Mouse (Mus musculus): Measurements from ENCODE around the gene Urod. TPM values are rescaled to one million over a fixed set of nuclear protein-coding genes. Genes with fewer than 3 reads are reported as not detected.

Urod gene
- 10 to 100 TPM; 62.0 to 68.1 (median 64.8) TPM for total RNA-seq (2022)

- peak; percentile 93 to 94 for DNase-seq (ENCODE audit: low spot score in 2 of 2)
Measured at GRCm38 (mm10) chr4:116993672-116994621, at the start of gene Urod. TSS of gene Urod (minus strand) at chr4:116994413.

GRCm38 (mm10) chr4:117041283-117041721, 47.1 kb upstream of the Urod start:
- no peak for DNase-seq (ENCODE audit: low spot score in 2 of 2)

- no peak for DNase-seq (ENCODE audit: low spot score in 2 of 2)
Measured at GRCm38 (mm10) chr4:117040791-117041190, 46.6 kb upstream of the Urod start.

GRCm38 (mm10) chr4:117039925-117040687, 45.9 kb upstream of the Urod start:
- DNase-seq (ENCODE audit: low spot score in 2 of 2) = peak; percentile 69 to 83

GRCm38 (mm10) chr4:117031105-117031504, 36.9 kb upstream of the Urod start:
- DNase-seq (ENCODE audit: low spot score in 2 of 2) = no peak

- no peak for DNase-seq (ENCODE audit: low spot score in 2 of 2)
Measured at GRCm38 (mm10) chr4:117023469-117023868, 29.3 kb upstream of the Urod start.

- DNase-seq (ENCODE audit: low spot score in 2 of 2) = peak; percentile 83 to 87
Measured at GRCm38 (mm10) chr4:117019206-117020134, 25.3 kb upstream of the Urod start, which contains the start of gene Eif2b3. TSS of gene Eif2b3 (plus strand) at chr4:117019402.

GRCm38 (mm10) chr4:117018327-117018726, 24.1 kb upstream of the Urod start:
- no peak for DNase-seq (ENCODE audit: low spot score in 2 of 2)

GRCm38 (mm10) chr4:117017738-117018137, 23.5 kb upstream of the Urod start:
- no peak for DNase-seq (ENCODE audit: low spot score in 2 of 2)

- no peak for DNase-seq (ENCODE audit: low spot score in 2 of 2)
Measured at GRCm38 (mm10) chr4:117014901-117015415, 20.7 kb upstream of the Urod start.

GRCm38 (mm10) chr4:117013596-117013995, 19.4 kb upstream of the Urod start:
- no peak for DNase-seq (ENCODE audit: low spot score in 2 of 2)

- no peak for DNase-seq (ENCODE audit: low spot score in 2 of 2)
Measured at GRCm38 (mm10) chr4:117010231-117010630, 16.0 kb upstream of the Urod start.

GRCm38 (mm10) chr4:117007058-117007457, 12.8 kb upstream of the Urod start:
- no peak for DNase-seq (ENCODE audit: low spot score in 2 of 2)

- no peak for DNase-seq (ENCODE audit: low spot score in 2 of 2)
Measured at GRCm38 (mm10) chr4:117005611-117006400, 11.6 kb upstream of the Urod start.

- no peak for DNase-seq (ENCODE audit: low spot score in 2 of 2)
Measured at GRCm38 (mm10) chr4:117004649-117005048, 10.4 kb upstream of the Urod start.

- DNase-seq (ENCODE audit: low spot score in 2 of 2) = peak in 1 of 2 experiments; percentile 54
Measured at GRCm38 (mm10) chr4:117002543-117003521, 8.6 kb upstream of the Urod start.

- no peak for DNase-seq (ENCODE audit: low spot score in 2 of 2)
Measured at GRCm38 (mm10) chr4:117001957-117002356, 7.7 kb upstream of the Urod start.

GRCm38 (mm10) chr4:116999513-117000154, 5.4 kb upstream of the Urod start:
- DNase-seq (ENCODE audit: low spot score in 2 of 2) = no peak
